Comparison of ENCODE assay signal across 8 mouse cellular contexts in the genomic region with DNA sequence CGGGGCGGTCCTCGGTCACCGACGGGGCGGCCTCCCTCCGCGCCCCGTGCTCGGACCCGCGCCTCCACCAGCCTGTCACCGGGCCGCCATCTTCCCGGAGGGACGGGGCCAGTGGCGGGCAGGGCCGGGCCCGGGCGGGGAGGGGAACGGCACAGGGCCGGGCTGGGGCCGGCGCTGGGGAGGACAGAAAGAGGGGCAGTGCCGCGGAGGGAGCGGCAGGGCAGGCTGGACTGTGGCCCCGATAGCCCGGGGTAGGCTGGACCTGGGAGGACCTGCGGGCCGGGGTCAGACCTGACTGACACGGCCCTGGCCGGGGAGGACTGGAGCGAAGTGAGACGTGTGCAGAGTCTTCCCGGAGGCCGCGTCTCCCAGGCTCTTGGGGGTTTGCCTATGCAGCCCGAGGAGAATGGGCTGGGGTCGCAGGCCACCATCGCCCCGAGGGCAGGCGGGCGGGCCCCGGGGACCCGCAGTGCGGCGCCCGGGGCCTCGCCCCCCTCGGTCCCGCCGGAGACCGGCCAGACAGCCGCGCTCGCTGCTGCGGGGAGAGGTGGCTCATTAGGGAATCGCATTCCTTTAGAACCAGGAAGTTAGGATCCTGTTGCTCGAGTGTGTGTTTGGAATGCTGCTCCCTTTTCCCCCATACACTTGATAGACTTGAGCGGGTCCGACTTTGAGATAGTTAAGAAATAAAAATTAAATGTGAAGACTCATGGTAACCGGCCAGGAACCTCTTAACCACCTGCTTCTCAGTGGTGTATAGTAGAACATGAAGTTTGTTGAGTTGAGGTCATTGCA. TPM values are rescaled to one million over a fixed set of nuclear protein-coding genes. Genes with fewer than 3 reads are reported as not detected.
DNase-seq lines count a peak whose midpoint lies in the region; ATAC-seq and TF ChIP-seq lines count a peak whose summit lies in the region.

No protein-coding gene starts in this region.

- intact Hi-C loops in heart, adult 2 months (cut with DNase I): loop anchor here (5.0 kb wide), 2 partner anchors 207 to 668 kb away; partner anchors contain the start of gene Idi1

- TF ChIP-seq POLR2A in heart, adult 2 months (IDR thresholded peaks at IDR 0.05; ENCODE audit: insufficient read depth, low read depth, low read length): no peak

- peak overlapping the region; percentile 99 for H3K9ac ChIP-seq in heart, adult 2 months (ENCODE audit: low read depth, low read length)
- peak overlapping the region; percentile 99 for H3K9ac ChIP-seq in liver, postnatal 0 days (replicated peaks)
- H3K9ac ChIP-seq in neural tube, embryonic 11.5 days (ENCODE audit: low read length): peak overlapping the region; percentile 91

- under 1% methylated on average over 62 of the region's 63 CpGs for WGBS in heart, adult 2 months
- WGBS in liver, postnatal 0 days (ENCODE audit: insufficient replicate concordance): under 1% methylated on average over 56 of the region's 63 CpGs
- under 1% methylated on average over 58 of the region's 63 CpGs for WGBS in neural tube, embryonic 11.5 days

- TF ChIP-seq CTCF in heart, adult 2 months (IDR thresholded peaks at IDR 0.05): no peak
- TF ChIP-seq CTCF in liver, postnatal 0 days (IDR thresholded peaks at IDR 0.05; ENCODE audit: low read depth): no peak

- H3K4me1 ChIP-seq in heart, adult 2 months (ENCODE audit: control insufficient read depth, insufficient read depth, low read length): no peaks in the 10 kb centered on the region; the same call in none of the 2 replicates
- peaks cover 30% of the 10 kb centered on the region for H3K4me1 ChIP-seq in liver, postnatal 0 days (ENCODE audit: insufficient read depth)
- peaks cover 7% of the 10 kb centered on the region for H3K4me1 ChIP-seq in neural tube, embryonic 11.5 days (ENCODE audit: control insufficient read depth, insufficient read depth, low read length)

- no peaks in the 10 kb centered on the region for H3K9me3 ChIP-seq in liver, postnatal 0 days (ENCODE audit: low read length)
- H3K9me3 ChIP-seq in neural tube, embryonic 11.5 days (ENCODE audit: control insufficient read depth, low read length): no peaks in the 10 kb centered on the region

- H3K4me2 ChIP-seq in liver, postnatal 0 days (ENCODE audit: low read depth, low read length): peak overlapping the region; percentile 91
- H3K4me2 ChIP-seq in neural tube, embryonic 11.5 days (ENCODE audit: low read depth): peak overlapping the region; percentile 77

- H3K4me3 ChIP-seq in heart, adult 2 months: peak overlapping the region; percentile 88
- peak overlapping the region; percentile 99 for H3K4me3 ChIP-seq in liver, postnatal 0 days (ENCODE audit: low read depth, low read length)
- peak overlapping the region; percentile 98 for H3K4me3 ChIP-seq in neural tube, embryonic 11.5 days (ENCODE audit: low read depth, low read length)

- peak; percentile 16 to 44 for DNase-seq in urinary bladder, adult 18-20 months (ENCODE audit: low spot score in 2 of 2)
- DNase-seq in urinary bladder, postnatal 10 days (ENCODE audit: low spot score): no peak
- DNase-seq in embryo, embryonic 11 days: peak; percentile 56
- peak; percentile 46 to 53 for DNase-seq in heart, adult 2 months
- peak; percentile 61 for DNase-seq in kidney, adult 18-20 months
- peak; percentile 68 for DNase-seq in liver, postnatal 0 days
- peak; percentile 47 for DNase-seq in neural tube, embryonic 11.5 days (ENCODE audit: low spot score)
- peak; percentile 48 for DNase-seq in urinary bladder, adult 2 months (ENCODE audit: low spot score)

- H3K27me3 ChIP-seq in heart, adult 2 months (ENCODE audit: control insufficient read depth, insufficient read depth, low read length): no peaks in the 10 kb centered on the region
- H3K27me3 ChIP-seq in liver, postnatal 0 days (ENCODE audit: insufficient read depth, low read length): no peaks in the 10 kb centered on the region
- H3K27me3 ChIP-seq in neural tube, embryonic 11.5 days (ENCODE audit: control insufficient read depth, insufficient read depth, low read length): no peaks in the 10 kb centered on the region

- H3K36me3 ChIP-seq in heart, adult 2 months (ENCODE audit: control insufficient read depth, insufficient read depth, low read length): peaks cover 10% of the 10 kb centered on the region
- H3K36me3 ChIP-seq in liver, postnatal 0 days (replicated peaks; ENCODE audit: insufficient read depth, low read length): no peaks in the 10 kb centered on the region
- no peaks in the 10 kb centered on the region for H3K36me3 ChIP-seq in neural tube, embryonic 11.5 days (ENCODE audit: control insufficient read depth, insufficient read depth, low read length)

- peak overlapping the region; percentile 86 for H3K27ac ChIP-seq in heart, adult 2 months
- peak overlapping the region; percentile 100 for H3K27ac ChIP-seq in liver, postnatal 0 days (ENCODE audit: low read depth)
- H3K27ac ChIP-seq in neural tube, embryonic 11.5 days (ENCODE audit: low read depth, low read length): peak overlapping the region; percentile 83

- H3K79me2 ChIP-seq in heart, adult 2 months (replicated peaks; ENCODE audit: control insufficient read depth, insufficient read depth, low read length): peaks cover 6% of the 10 kb centered on the region; the same call in 1 of the 2 replicates

- TF ChIP-seq EP300 in heart, adult 2 months (IDR thresholded peaks at IDR 0.05; ENCODE audit: insufficient read depth, low read depth, low read length): no peak
- TF ChIP-seq EP300 in liver, postnatal 0 days (IDR thresholded peaks at IDR 0.05; ENCODE audit: low read depth): no peak

- ATAC-seq in liver, postnatal 0 days: peak; percentile 66
- peak; percentile 54 for ATAC-seq in neural tube, embryonic 11.5 days (ENCODE audit: insufficient read depth, low FRiP score, low TSS enrichment)

RNA-seq across cellular contexts. Expression of gene Larp4b, which starts 0.7 kb away (rescaled TPM):
- total RNA-seq in heart, adult 2 months (2021): 10 to 100 TPM; 67.4 to 75.3 TPM
- 17.0 and 25.9 TPM in 2 replicates for polyA plus RNA-seq in heart, adult 2 months (2012; rRNA removed)
- polyA plus RNA-seq in liver, postnatal 0 days (2015; fragmentation: Nextera tagmentation; extraction: Ambion mirVana): 17.4 and 20.3 TPM in 2 replicates
- 39.3 and 40.1 TPM in 2 replicates for polyA plus RNA-seq in neural tube, embryonic 11.5 days (2014; fragmentation: Nextera tagmentation; extraction: Ambion mirVana)
- polyA plus RNA-seq in urinary bladder, adult 2 months (2012; rRNA removed): 21.7 and 27.3 TPM in 2 replicates
